Mouse (Mus musculus): Measurements from ENCODE around the gene Afmid. TPM values are rescaled to one million over a fixed set of nuclear protein-coding genes. Genes with fewer than 3 reads are reported as not detected.

Afmid gene
- polyA plus RNA-seq, 1 experiment from 2014 or later, result 6.9 TPM

- peak; percentile 68 for ATAC-seq (ENCODE audit: low FRiP score, low read depth)
- Histone ChIP-seq H3K4me3 (no peak overlapping the region), H3K4me1 (replicated peaks) (peaks cover 34% of the 10 kb centered on the region), H3K9me3 (no peaks in the 10 kb centered on the region), H3K27me3 (no peaks in the 10 kb centered on the region), H3K4me2 (peak overlapping the region; percentile 41), H3K36me3 (no peaks in the 10 kb centered on the region), H3K27ac (replicated peaks) (peak overlapping the region; percentile 67), H3K9ac (peak overlapping the region; percentile 27; the same call in 1 of the 2 replicates)
- WGBS, result 25% methylated on average over 13 of the region's 13 CpGs
These were observed 52.4 kb downstream of the Afmid start for GRCm38 (mm10) chr11:117877917-117878745.

DNA sequence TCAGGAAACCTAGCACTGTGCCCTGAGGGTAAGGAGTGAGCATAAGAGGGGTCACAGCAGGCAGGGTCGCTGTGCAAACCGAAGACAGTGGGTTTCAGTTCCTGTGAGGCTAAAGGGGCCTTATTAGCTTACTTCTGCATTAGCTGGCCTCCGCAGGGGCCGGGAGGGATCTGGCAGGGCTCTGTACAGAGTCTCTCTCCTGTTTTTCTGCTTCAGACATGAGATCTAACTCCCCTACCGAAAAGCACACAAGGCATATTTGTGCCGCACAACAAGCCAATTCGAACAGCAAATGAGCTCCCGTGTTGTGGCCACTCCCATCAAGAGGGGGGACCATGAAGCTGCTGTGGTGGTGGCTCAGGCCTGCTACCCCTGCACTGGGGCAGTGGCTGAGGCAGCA is 53.2 kb downstream of the Afmid start:
- H3K9me3 ChIP-seq, result no peaks in the 10 kb centered on the region
- H3K27ac ChIP-seq (replicated peaks), result peak overlapping the region; percentile 67
- ATAC-seq (ENCODE audit: low FRiP score, low read depth), result 0 out of 2 replicates have a peak, but pooled peaks have one; percentile 1
- 21% methylated on average over 8 of the region's 8 CpGs for WGBS
- no peaks in the 10 kb centered on the region for H3K36me3 ChIP-seq
- H3K4me1 ChIP-seq (replicated peaks), result peaks cover 29% of the 10 kb centered on the region
- peak overlapping the region; percentile 41 for H3K4me2 ChIP-seq
- H3K27me3 ChIP-seq, result no peaks in the 10 kb centered on the region
- no peak overlapping the region for H3K9ac ChIP-seq
- no peak overlapping the region for H3K4me3 ChIP-seq

DNA sequence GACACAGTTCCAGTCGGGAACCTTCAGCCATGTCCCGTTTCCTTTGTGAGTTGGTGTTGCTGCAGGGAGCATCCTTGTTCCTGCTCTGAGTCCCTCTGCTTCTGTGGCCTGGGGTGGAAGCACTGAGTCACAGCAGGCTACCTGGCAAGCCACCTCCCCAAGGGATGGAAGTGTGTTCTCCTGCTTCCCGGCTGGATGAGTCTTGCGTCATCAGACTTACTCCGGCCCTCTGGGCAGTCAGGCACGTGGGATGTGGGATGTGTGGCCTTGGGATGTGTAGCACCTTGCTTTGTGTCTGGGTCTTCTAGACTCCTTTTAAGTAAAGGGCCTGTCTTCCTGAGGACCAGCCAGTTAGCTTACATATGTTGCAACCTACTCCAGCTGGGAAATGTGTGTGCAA is 54.0 kb downstream of the Afmid start:
- no peak overlapping the region for H3K4me2 ChIP-seq
- H3K9ac ChIP-seq, result no peak overlapping the region
- no peaks in the 10 kb centered on the region for H3K27me3 ChIP-seq
- H3K27ac ChIP-seq (replicated peaks), result 0 out of 2 replicates have a peak overlapping the region, but pooled peaks have one; percentile 5
- peaks cover 29% of the 10 kb centered on the region for H3K4me1 ChIP-seq (replicated peaks)
- no peaks in the 10 kb centered on the region for H3K36me3 ChIP-seq
- no peak for ATAC-seq (ENCODE audit: low FRiP score, low read depth)
- 74% methylated on average over 6 of the region's 6 CpGs for WGBS
- no peaks in the 10 kb centered on the region for H3K9me3 ChIP-seq
- H3K4me3 ChIP-seq, result no peak overlapping the region

DNA sequence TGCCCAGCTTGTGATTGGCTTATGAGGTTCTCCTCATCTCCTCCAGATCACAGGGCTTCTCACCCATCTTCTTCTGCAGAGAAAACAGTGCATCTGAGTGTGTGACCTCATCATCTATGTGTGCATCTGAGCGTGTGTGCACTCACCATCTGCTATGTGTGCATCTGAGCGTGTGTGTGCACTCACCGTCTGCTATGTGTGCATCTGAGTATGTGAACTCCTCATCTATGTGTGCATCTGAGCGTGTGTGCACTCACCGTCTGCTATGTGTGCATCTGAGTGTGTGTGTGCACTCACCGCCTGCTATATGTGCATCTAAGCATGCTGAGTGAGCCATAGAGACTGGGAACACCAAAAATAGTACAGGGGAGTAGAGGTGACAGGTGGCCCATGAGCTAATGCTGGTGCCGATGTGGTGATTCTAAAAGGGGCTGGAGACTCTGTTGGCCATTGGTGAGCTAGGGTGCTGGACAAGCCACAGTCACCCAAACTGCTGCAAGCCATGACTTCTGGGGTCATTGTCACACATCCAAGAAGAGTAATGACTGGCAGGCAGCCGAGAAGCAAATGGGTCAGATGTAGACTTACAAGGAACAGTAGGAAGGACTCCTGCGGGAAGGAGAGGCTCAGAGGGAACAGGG is 54.7 kb downstream of the Afmid start:
- Histone ChIP-seq H3K27me3 (no peaks in the 10 kb centered on the region), H3K4me3 (no peak overlapping the region), H3K9me3 (no peaks in the 10 kb centered on the region), H3K4me1 (replicated peaks) (peaks cover 29% of the 10 kb centered on the region), H3K36me3 (no peaks in the 10 kb centered on the region), H3K9ac (no peak overlapping the region), H3K27ac (replicated peaks) (no peak overlapping the region), H3K4me2 (no peak overlapping the region)
- WGBS, result 86% methylated on average over 9 of the region's 9 CpGs
- ATAC-seq (ENCODE audit: low FRiP score, low read depth), result no peak

DNA sequence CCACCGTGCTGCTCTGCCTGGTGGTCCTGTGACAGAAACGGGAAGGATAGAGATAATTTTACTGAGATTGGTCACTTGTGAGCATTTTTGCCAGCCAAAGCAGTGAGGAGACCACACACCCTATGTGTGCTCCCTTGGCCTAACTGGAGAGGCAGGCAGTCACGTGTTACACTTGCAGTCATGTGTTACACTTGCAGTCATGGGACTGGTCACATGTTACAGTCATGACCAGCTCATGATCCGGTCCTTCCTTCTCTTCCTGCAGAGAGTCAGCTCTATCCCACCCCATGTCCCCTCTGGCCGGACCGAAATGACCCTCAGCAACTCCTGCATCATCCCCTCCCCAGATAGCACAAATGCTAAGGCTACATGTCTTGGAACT is 55.2 kb downstream of the Afmid start:
- Histone ChIP-seq H3K27ac (replicated peaks) (no peak overlapping the region), H3K4me3 (no peak overlapping the region), H3K36me3 (no peaks in the 10 kb centered on the region), H3K9me3 (no peaks in the 10 kb centered on the region), H3K4me1 (replicated peaks) (peaks cover 29% of the 10 kb centered on the region), H3K9ac (no peak overlapping the region), H3K27me3 (no peaks in the 10 kb centered on the region), H3K4me2 (no peak overlapping the region)
- 87% methylated on average over 6 of the region's 6 CpGs for WGBS
- ATAC-seq (ENCODE audit: low FRiP score, low read depth), result no peak

DNA sequence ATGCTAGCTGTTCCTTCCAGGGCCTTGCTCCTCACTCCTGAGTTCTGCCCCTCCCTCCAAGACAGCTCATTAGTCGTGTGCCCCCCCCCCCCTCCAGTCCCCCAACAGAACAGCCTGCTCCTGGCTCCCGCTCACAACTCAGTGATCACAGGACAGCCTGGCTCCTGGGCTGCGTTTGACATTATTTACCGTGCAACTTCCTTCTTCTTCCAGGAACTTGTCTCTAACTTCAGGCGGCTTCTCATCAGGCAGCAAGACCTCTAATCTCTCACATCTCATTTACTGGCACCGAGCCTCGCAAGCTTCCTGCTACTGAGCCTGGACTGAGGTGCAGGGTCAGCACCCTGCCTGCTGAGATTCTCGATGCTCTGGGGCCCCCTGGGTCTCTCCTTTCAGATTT is 56.1 kb downstream of the Afmid start:
- Histone ChIP-seq H3K36me3 (no peaks in the 10 kb centered on the region), H3K4me2 (no peak overlapping the region), H3K27me3 (peaks cover 4% of the 10 kb centered on the region; the same call in 1 of the 2 replicates), H3K9ac (no peak overlapping the region), H3K27ac (replicated peaks) (no peak overlapping the region), H3K9me3 (no peaks in the 10 kb centered on the region), H3K4me1 (replicated peaks) (peaks cover 29% of the 10 kb centered on the region), H3K4me3 (no peak overlapping the region)
- ATAC-seq (ENCODE audit: low FRiP score, low read depth), result no peak
- 24% methylated on average over 8 of the region's 8 CpGs for WGBS

DNA sequence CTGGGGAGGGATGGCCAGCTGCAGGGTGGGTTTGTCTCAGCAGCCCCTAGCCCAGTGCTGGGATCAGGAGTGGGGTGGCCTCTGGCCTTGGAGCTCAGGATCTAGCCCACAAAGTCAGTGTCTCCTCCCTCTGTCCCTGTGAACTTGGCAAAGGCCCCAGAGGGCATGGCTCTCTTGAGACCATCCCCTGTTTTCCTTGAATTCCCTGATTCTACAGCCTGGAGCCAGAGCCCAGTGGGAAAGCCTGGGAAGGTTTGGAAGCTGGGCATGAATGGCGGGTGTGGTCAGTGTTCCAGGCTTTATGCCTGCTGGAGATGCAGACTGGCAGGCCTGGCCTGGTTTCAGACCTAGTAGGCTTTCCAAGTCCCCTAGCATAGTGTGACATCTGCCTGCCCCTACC is 56.5 kb downstream of the Afmid start:
- peaks cover 4% of the 10 kb centered on the region; the same call in 1 of the 2 replicates for H3K27me3 ChIP-seq
- no peaks in the 10 kb centered on the region for H3K36me3 ChIP-seq
- no peaks in the 10 kb centered on the region for H3K9me3 ChIP-seq
- H3K4me1 ChIP-seq (replicated peaks), result peaks cover 29% of the 10 kb centered on the region
- H3K4me3 ChIP-seq, result no peak overlapping the region
- no peak overlapping the region for H3K9ac ChIP-seq
- 56% methylated on average over 1 of the region's 1 CpGs for WGBS
- no peak overlapping the region for H3K4me2 ChIP-seq
- no peak overlapping the region for H3K27ac ChIP-seq (replicated peaks)
- no peak for ATAC-seq (ENCODE audit: low FRiP score, low read depth)

DNA sequence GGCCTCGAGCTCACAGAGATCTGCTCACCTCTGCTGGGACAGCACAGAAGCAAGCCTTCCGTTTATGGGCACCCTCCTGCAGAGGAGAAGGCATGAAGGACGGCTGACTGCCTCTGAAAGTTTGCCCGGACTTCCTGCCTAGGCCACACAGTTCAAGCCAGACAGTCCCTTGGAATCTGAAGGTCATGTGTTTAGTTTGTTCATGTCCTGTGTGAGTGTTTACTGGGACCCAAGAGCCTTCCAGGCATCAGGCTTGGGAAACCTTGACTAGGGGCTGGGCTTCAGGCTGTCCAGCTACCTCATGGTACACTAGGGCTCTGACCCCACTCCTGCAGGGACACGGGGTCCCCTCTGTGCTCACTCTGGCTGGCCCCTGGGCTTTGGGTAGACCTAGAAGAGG is 60.3 kb downstream of the Afmid start:
- no peak overlapping the region for H3K9ac ChIP-seq
- peaks cover 16% of the 10 kb centered on the region for H3K27me3 ChIP-seq
- H3K4me3 ChIP-seq, result no peak overlapping the region

DNA sequence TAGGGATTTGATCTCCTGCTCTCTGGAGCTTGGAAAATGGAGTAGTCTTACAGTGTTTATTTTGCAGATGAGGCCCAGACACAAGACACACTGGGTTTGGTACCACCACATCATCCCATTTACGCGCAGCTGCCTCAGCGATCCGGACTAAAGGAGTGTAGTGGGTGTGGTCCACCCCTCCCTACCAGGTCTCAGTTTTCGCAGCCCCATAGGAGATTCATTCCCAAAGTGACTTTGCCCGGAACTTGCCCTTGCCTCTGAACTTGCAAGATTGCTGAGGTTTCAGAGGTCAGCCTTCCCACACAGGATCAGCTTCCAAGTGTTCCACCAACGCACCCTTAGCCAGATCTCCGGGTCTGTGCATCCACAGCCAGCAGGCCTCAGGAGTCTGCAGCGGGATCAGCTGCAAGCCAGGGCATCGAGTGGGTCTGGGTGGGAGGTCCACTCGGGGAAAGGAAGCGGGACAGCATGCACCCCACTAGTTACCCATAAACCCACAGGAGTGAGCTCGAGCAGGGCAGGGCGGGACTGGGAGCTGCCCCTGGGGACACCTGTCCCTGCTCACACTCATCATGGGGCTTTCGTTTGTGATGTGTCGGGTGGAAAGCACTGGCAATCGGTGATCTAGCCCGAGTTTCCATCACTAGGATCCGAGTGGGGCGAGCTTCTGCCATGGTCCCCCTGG is 62.6 kb downstream of the Afmid start:
- Histone ChIP-seq H3K4me1 (replicated peaks) (peaks cover 33% of the 10 kb centered on the region), H3K27me3 (peaks cover 24% of the 10 kb centered on the region), H3K9ac (no peak overlapping the region), H3K4me2 (peak overlapping the region; percentile 44), H3K36me3 (no peaks in the 10 kb centered on the region), H3K9me3 (no peaks in the 10 kb centered on the region), H3K27ac (replicated peaks) (no peak overlapping the region), H3K4me3 (no peak overlapping the region)
- 19% methylated on average over 20 of the region's 20 CpGs for WGBS
- ATAC-seq (ENCODE audit: low FRiP score, low read depth), result peak; percentile 33; the same call in 1 of the 2 replicates

More for the DNA sequence above, 60.3 kb downstream of the Afmid start:
- Histone ChIP-seq H3K36me3 (no peaks in the 10 kb centered on the region), H3K9me3 (no peaks in the 10 kb centered on the region), H3K27ac (replicated peaks) (no peak overlapping the region), H3K4me2 (no peak overlapping the region), H3K4me1 (replicated peaks) (peaks cover 43% of the 10 kb centered on the region)
- no peak for ATAC-seq (ENCODE audit: low FRiP score, low read depth)
- 57% methylated on average over 5 of the region's 5 CpGs for WGBS

DNA sequence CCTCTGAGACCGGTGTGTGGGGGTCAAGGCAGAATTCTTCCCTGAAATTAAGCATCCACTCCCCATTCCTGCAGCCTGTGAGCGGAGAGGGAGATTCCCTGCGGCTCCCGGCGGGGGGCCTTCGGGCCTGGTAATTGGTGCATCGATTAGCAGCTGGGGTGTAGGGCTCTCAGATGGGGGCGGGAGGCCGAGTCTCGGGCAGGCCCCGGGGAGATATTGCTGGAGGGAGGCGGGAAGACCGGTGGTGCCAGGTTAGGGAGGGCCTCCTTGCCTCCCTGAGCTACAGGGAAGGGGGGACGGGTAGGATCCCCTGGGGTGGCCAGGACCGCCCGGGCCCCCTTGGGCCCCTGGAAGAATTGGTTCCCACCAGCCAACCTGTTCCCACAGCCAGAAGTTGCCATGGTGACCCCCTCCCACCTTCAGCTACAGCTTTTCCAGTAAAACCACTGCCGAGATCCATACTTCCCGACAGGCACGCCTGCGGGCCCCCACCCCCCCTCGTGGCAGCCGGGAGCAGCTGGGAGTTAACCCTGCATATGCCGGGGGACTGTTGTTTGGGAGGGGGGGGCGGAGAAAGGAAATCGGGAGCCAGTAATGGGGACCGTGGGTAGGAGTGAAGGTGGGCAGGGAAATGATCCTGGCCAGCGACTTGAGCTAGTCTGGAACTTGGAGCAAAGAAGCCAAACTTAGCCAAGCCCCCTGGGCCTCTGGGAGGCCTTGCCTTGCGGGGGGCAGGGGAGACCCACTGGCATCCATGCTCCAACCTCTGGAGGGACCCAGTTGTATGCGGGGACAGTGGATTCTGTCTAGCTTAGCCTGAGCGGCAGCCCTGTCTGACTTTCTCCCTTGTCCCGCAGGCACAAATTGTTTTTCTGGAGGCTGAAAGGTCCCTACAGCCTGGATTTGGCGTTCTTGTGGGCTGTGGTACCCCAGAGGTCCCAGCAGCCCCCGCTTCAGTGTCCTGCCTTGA is 63.4 kb downstream of the Afmid start:
- H3K4me1 ChIP-seq (replicated peaks), result peaks cover 33% of the 10 kb centered on the region
- peaks cover 30% of the 10 kb centered on the region for H3K27me3 ChIP-seq
- H3K4me2 ChIP-seq, result peak overlapping the region; percentile 44
- 3% methylated on average over 32 of the region's 33 CpGs for WGBS
- 0 out of 2 replicates have a peak overlapping the region, but pooled peaks have one; percentile 30 for H3K27ac ChIP-seq (replicated peaks)
- H3K4me3 ChIP-seq, result peak overlapping the region; percentile 14
- ATAC-seq (ENCODE audit: low FRiP score, low read depth), result peak; percentile 24; the same call in 1 of the 2 replicates
- no peaks in the 10 kb centered on the region for H3K9me3 ChIP-seq
- H3K9ac ChIP-seq, result no peak overlapping the region
- no peaks in the 10 kb centered on the region for H3K36me3 ChIP-seq
